Mouse (Mus musculus): Measurements from ENCODE around the gene Cyb5d1. TPM values are rescaled to one million over a fixed set of nuclear protein-coding genes. Genes with fewer than 3 reads are reported as not detected.
A peak's percentile ranks its signal among the peaks of the same experiment; 100 is the strongest.

Cyb5d1 gene
- polyA plus RNA-seq, 1 experiment from 2014 or later, result 23.9 TPM

DNA sequence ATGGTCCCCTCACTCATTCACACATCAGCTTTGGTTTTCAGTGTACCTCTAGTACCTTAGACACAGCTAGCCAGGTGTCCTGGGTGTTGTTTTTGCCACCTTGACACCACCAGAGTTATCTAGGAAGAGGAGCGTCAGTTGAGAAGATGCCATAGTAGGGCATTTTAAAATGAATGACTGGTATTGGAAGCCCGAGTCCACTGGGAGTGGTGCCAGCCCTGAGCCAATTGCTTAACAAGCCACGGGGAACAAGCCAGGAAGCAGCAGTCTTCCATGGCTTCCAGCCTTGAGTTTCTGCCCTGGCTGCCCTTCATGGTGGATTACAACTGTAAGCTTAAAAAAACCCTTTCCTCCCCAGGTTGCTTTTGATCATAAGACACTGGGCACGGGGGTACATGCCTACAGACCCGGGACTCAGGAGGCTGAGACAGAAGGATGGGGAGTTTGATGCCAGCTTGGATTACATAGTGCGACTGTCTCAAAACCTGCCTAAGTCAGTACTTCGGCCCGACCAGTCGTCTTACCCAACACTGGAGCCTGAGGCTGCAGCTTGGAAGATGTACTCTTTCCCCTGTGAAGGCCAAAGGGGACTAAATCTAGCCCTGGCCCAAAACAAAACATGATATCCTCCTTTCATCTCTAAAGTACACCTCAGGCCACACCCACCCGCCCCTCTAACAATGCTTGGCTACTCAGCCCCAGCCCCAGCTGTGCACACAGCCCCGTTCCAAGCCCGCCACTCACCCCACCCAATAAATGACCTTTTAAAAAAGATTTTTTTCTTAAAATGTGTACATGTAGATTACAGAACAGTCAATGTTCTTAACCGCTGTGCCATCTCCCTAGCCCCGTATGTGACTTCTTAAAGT is 5.7 kb downstream of the Cyb5d1 start:
- no peak for ATAC-seq (ENCODE audit: low FRiP score)
- H3K36me3 ChIP-seq (replicated peaks; ENCODE audit: control insufficient read depth, insufficient read depth), result no peaks in the 10 kb centered on the region
- no peak for DNase-seq (ENCODE audit: low spot score)
- no peak overlapping the region for H3K9ac ChIP-seq
- no peak overlapping the region for H3K4me3 ChIP-seq (replicated peaks; ENCODE audit: low read length)
- peaks cover 6% of the 10 kb centered on the region; the same call in 1 of the 2 replicates for H3K4me1 ChIP-seq (replicated peaks; ENCODE audit: control insufficient read depth, insufficient read depth, low read length)
- no peak overlapping the region for H3K4me2 ChIP-seq (replicated peaks)
- no peaks in the 10 kb centered on the region for H3K9me3 ChIP-seq (ENCODE audit: control insufficient read depth, low read length)
- 64% methylated on average over 14 of the region's 14 CpGs for WGBS
- H3K27me3 ChIP-seq (ENCODE audit: control insufficient read depth, insufficient read depth, low read length), result no peaks in the 10 kb centered on the region
- no peak overlapping the region for H3K27ac ChIP-seq

DNA sequence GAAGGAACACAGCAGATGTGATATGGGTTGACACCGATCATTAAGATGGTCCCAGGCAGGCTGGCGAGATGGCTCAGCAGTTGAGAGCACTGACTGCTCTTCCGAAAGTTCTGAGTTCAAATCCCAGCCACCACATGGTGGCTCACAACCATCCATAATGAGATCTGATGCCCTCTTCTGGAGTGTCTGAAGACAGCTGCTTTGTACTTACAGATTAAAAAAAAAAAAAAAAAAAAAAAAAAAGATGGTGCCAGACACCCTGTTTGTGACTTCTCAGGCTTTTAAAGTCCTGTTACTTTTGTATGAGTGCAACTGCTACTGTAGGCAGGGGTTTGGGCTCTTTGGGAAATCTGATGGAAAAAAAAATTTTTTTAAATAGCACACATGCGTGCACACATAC is 6.8 kb downstream of the Cyb5d1 start:
- Histone ChIP-seq H3K4me3 (replicated peaks; ENCODE audit: low read length) (no peak overlapping the region), H3K27me3 (ENCODE audit: control insufficient read depth, insufficient read depth, low read length) (no peaks in the 10 kb centered on the region), H3K36me3 (replicated peaks; ENCODE audit: control insufficient read depth, insufficient read depth) (no peaks in the 10 kb centered on the region), H3K4me2 (replicated peaks) (no peak overlapping the region), H3K4me1 (replicated peaks; ENCODE audit: control insufficient read depth, insufficient read depth, low read length) (no peaks in the 10 kb centered on the region), H3K9me3 (ENCODE audit: control insufficient read depth, low read length) (no peaks in the 10 kb centered on the region), H3K9ac (no peak overlapping the region), H3K27ac (no peak overlapping the region)
- DNase-seq (ENCODE audit: low spot score), result no peak
- WGBS, result 96% methylated on average over 4 of the region's 4 CpGs
- ATAC-seq (ENCODE audit: low FRiP score), result no peak

DNA sequence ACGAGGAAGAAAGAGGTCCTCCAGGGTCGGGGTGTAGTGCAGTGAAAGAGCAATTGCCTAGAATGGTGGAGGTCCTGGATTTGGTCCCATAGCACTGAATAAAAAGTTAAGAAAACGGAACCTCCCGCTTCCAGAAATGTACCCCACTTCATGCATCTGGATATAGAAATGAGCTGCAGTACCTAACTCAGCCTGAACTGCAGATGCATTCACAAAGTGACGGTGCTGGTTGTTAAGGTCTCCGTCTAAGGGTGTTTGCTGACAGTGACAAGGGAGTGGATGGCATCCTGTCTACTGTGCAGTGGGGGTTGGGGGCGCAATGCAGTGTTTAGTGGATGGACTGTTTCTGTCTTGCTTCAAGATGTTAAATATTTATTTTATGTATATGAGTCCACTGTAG is 8.7 kb downstream of the Cyb5d1 start:
- no peaks in the 10 kb centered on the region for H3K4me1 ChIP-seq (replicated peaks; ENCODE audit: control insufficient read depth, insufficient read depth, low read length)
- no peaks in the 10 kb centered on the region for H3K9me3 ChIP-seq (ENCODE audit: control insufficient read depth, low read length)
- no peak overlapping the region for H3K4me2 ChIP-seq (replicated peaks)
- 83% methylated on average over 7 of the region's 7 CpGs for WGBS
- H3K27me3 ChIP-seq (ENCODE audit: control insufficient read depth, insufficient read depth, low read length), result no peaks in the 10 kb centered on the region
- no peak overlapping the region for H3K4me3 ChIP-seq (replicated peaks; ENCODE audit: low read length)
- no peaks in the 10 kb centered on the region for H3K36me3 ChIP-seq (replicated peaks; ENCODE audit: control insufficient read depth, insufficient read depth)
- H3K9ac ChIP-seq, result no peak overlapping the region
- ATAC-seq (ENCODE audit: low FRiP score), result no peak
- no peak for DNase-seq (ENCODE audit: low spot score)
- H3K27ac ChIP-seq, result no peak overlapping the region

DNA sequence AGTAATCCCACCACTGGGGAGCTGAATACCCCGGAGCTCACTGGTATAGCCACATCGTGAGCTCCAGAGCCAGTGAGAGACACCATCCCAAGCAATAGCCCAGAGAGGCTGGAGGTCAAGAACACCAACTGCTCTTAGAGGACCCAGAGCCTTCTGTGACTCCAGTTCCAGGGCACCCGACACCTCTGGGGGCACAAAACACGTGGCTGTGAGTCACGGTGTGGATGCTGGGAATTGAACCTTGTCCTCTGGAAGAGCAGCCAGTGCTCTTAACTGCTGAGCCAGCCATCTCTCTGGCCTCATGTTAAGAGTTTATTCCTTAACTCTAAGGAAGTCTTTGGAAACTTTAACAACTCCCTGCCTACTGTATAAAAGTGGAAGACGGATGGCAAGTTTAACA is 10.5 kb downstream of the Cyb5d1 start:
- Histone ChIP-seq H3K4me3 (replicated peaks; ENCODE audit: low read length) (no peak overlapping the region), H3K4me1 (replicated peaks; ENCODE audit: control insufficient read depth, insufficient read depth, low read length) (no peaks in the 10 kb centered on the region), H3K4me2 (replicated peaks) (no peak overlapping the region), H3K9me3 (ENCODE audit: control insufficient read depth, low read length) (no peaks in the 10 kb centered on the region), H3K36me3 (replicated peaks; ENCODE audit: control insufficient read depth, insufficient read depth) (no peaks in the 10 kb centered on the region), H3K9ac (no peak overlapping the region), H3K27ac (no peak overlapping the region), H3K27me3 (ENCODE audit: control insufficient read depth, insufficient read depth, low read length) (no peaks in the 10 kb centered on the region)
- WGBS, result 82% methylated on average over 6 of the region's 6 CpGs
- no peak for ATAC-seq (ENCODE audit: low FRiP score)
- no peak for DNase-seq (ENCODE audit: low spot score)

DNA sequence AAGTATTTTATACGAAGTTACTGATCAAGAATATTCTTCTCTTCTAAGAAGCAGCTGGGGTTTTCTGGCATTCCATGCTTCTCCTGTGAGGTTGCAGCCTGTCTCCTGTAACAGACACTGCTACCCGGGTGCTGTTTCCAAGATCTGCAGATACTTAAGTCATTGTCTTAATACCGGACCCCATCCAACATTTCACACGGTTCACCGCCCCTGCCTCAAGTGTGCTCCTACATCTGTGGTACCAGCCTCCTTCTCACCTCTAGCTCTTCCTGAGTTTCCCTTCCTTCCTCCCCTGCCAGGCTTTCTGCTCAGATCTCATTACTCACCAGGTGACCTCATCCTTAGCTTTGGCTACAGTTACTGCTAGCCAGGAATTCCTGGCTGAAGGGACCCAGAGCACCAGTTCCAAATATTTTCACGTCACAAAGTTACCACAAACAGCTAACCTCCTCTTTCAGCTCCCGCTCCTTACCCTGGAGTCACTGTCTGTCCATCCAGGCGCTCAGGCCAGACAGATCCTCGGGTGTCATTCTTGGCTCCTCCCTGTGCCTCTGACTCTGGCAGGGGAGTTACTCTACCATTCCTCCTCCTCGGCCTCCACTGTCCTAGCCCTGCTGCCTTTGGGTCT is 12.8 kb downstream of the Cyb5d1 start:
- Histone ChIP-seq H3K4me2 (replicated peaks) (no peak overlapping the region), H3K27me3 (ENCODE audit: control insufficient read depth, insufficient read depth, low read length) (no peaks in the 10 kb centered on the region), H3K4me3 (replicated peaks; ENCODE audit: low read length) (no peak overlapping the region), H3K36me3 (replicated peaks; ENCODE audit: control insufficient read depth, insufficient read depth) (no peaks in the 10 kb centered on the region), H3K9me3 (ENCODE audit: control insufficient read depth, low read length) (no peaks in the 10 kb centered on the region), H3K9ac (0 out of 2 replicates have a peak overlapping the region, but pooled peaks have one; percentile 24), H3K27ac (no peak overlapping the region), H3K4me1 (replicated peaks; ENCODE audit: control insufficient read depth, insufficient read depth, low read length) (no peaks in the 10 kb centered on the region)
- ATAC-seq (ENCODE audit: low FRiP score) (no peak), DNase-seq (ENCODE audit: low spot score) (no peak)
- WGBS, result 67% methylated on average over 10 of the region's 10 CpGs

DNA sequence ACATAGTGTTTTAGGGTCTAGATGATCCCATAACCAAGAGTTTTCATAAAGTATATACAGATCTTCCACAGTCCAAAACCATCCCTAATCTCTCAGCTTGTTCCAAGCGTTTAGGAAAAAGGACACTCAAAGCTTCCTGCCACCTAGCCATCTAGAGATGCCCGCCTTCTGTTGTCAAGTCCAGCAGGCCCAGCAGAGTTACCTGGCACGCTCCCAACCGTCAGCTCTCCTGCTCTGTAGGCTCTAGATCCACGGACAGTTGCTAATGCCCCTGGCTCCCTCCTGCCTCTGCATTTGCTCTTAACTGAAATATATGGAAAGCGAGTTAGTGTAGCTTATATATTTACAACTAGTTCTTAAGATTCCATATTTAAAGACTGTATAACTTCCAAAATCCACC is 14.1 kb downstream of the Cyb5d1 start:
- no peak overlapping the region for H3K4me2 ChIP-seq (replicated peaks)
- H3K27me3 ChIP-seq (ENCODE audit: control insufficient read depth, insufficient read depth, low read length), result no peaks in the 10 kb centered on the region
- no peak overlapping the region for H3K27ac ChIP-seq
- H3K9me3 ChIP-seq (ENCODE audit: control insufficient read depth, low read length), result no peaks in the 10 kb centered on the region
- H3K4me1 ChIP-seq (replicated peaks; ENCODE audit: control insufficient read depth, insufficient read depth, low read length), result no peaks in the 10 kb centered on the region
- peaks cover 4% of the 10 kb centered on the region; the same call in 1 of the 2 replicates for H3K36me3 ChIP-seq (replicated peaks; ENCODE audit: control insufficient read depth, insufficient read depth)
- DNase-seq (ENCODE audit: low spot score) (no peak), ATAC-seq (ENCODE audit: low FRiP score) (no peak)
- no peak overlapping the region for H3K4me3 ChIP-seq (replicated peaks; ENCODE audit: low read length)
- 81% methylated on average over 6 of the region's 6 CpGs for WGBS
- H3K9ac ChIP-seq, result no peak overlapping the region

DNA sequence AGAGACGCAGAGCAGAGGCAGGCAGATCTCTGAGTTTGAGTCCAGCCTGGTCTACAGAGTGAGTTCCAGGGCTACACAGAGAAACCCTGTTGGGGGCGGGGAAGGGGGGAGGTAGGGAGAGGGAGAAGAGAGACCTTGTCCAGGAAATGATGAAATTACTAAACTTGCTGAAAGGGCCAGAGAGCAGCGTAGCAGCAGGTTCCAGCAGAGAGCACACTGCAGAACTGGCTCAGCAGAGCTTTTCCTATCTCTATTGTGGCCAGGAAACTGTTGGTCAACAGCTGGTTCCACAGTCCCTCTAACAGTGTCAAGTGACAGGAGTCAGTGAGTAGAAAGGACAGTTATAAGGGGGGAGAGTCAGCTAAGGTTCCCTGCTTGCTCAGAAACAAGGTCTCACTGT is 15.8 kb downstream of the Cyb5d1 start:
- Histone ChIP-seq H3K4me3 (replicated peaks; ENCODE audit: low read length) (no peak overlapping the region), H3K4me2 (replicated peaks) (no peak overlapping the region), H3K36me3 (replicated peaks; ENCODE audit: control insufficient read depth, insufficient read depth) (peaks cover 4% of the 10 kb centered on the region; the same call in 1 of the 2 replicates), H3K27ac (no peak overlapping the region), H3K4me1 (replicated peaks; ENCODE audit: control insufficient read depth, insufficient read depth, low read length) (no peaks in the 10 kb centered on the region), H3K9ac (no peak overlapping the region), H3K9me3 (ENCODE audit: control insufficient read depth, low read length) (no peaks in the 10 kb centered on the region), H3K27me3 (ENCODE audit: control insufficient read depth, insufficient read depth, low read length) (no peaks in the 10 kb centered on the region)
- 87% methylated on average over 3 of the region's 3 CpGs for WGBS
- no peak for ATAC-seq (ENCODE audit: low FRiP score)
- no peak for DNase-seq (ENCODE audit: low spot score)

DNA sequence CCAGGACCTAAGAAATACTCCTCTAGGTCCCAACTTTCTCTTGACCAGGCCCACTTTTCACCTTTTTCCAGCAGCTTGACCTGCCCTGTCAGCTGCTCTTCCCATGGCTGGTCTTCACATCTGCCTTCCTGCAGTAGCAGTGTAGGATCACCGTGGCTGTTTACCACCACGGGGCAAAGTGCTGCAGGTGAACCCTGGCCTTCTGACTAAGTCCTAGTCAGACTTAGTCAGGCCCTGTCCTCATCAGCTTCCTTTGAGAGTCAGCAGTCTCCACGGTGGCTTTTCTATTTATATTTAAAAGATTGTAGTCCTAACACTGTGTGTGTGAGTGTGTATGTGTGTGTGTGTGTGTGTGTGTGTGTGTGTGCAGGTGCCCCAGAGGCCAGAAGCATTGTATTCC is 17.7 kb downstream of the Cyb5d1 start:
- no peak for ATAC-seq (ENCODE audit: low FRiP score)
- Histone ChIP-seq H3K4me2 (replicated peaks) (no peak overlapping the region), H3K27me3 (ENCODE audit: control insufficient read depth, insufficient read depth, low read length) (no peaks in the 10 kb centered on the region), H3K4me3 (replicated peaks; ENCODE audit: low read length) (no peak overlapping the region), H3K27ac (no peak overlapping the region), H3K4me1 (replicated peaks; ENCODE audit: control insufficient read depth, insufficient read depth, low read length) (no peaks in the 10 kb centered on the region), H3K9ac (no peak overlapping the region), H3K36me3 (replicated peaks; ENCODE audit: control insufficient read depth, insufficient read depth) (peaks cover 4% of the 10 kb centered on the region; the same call in 1 of the 2 replicates), H3K9me3 (ENCODE audit: control insufficient read depth, low read length) (no peaks in the 10 kb centered on the region)
- WGBS, result 80% methylated on average over 3 of the region's 3 CpGs
- DNase-seq (ENCODE audit: low spot score), result no peak

DNA sequence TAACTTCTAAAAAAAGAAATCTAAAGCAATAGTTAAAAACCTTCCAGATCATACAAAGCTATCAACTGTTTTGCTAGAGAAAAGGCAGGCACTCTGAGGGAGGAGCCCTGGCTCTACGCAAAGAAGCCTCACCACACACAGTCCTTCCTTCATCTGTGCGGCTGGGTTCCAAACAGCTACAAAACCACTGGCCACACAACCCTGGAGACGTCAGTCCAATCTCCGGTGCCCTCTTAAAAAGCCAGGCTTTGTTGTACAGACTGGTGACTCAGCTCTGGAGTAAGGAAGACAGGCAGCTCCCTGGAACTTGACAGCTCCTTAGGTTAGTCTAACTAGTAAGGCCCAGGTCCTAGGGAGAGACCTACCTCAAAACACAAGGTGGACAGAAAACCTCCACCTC is 19.8 kb downstream of the Cyb5d1 start:
- H3K27me3 ChIP-seq (ENCODE audit: control insufficient read depth, insufficient read depth, low read length), result no peaks in the 10 kb centered on the region
- H3K4me1 ChIP-seq (replicated peaks; ENCODE audit: control insufficient read depth, insufficient read depth, low read length), result peaks cover 18% of the 10 kb centered on the region
- ATAC-seq (ENCODE audit: low FRiP score) (no peak), DNase-seq (ENCODE audit: low spot score) (no peak)
- no peak overlapping the region for H3K4me3 ChIP-seq (replicated peaks; ENCODE audit: low read length)
- H3K9ac ChIP-seq, result no peak overlapping the region
- H3K27ac ChIP-seq, result no peak overlapping the region
- H3K9me3 ChIP-seq (ENCODE audit: control insufficient read depth, low read length), result no peaks in the 10 kb centered on the region
- H3K36me3 ChIP-seq (replicated peaks; ENCODE audit: control insufficient read depth, insufficient read depth), result peaks cover 4% of the 10 kb centered on the region; the same call in 1 of the 2 replicates
- H3K4me2 ChIP-seq (replicated peaks), result no peak overlapping the region
- WGBS, result 83% methylated on average over 4 of the region's 4 CpGs

Measured in hindbrain, embryonic 14.5 days (tissue).